Mouse (Mus musculus): Measurements from ENCODE around the gene Cdk5. TPM values are rescaled to one million over a fixed set of nuclear protein-coding genes. Genes with fewer than 3 reads are reported as not detected.

Gene Cdk5
- polyA plus RNA-seq, 1 experiment, result 51.3 TPM

DNA sequence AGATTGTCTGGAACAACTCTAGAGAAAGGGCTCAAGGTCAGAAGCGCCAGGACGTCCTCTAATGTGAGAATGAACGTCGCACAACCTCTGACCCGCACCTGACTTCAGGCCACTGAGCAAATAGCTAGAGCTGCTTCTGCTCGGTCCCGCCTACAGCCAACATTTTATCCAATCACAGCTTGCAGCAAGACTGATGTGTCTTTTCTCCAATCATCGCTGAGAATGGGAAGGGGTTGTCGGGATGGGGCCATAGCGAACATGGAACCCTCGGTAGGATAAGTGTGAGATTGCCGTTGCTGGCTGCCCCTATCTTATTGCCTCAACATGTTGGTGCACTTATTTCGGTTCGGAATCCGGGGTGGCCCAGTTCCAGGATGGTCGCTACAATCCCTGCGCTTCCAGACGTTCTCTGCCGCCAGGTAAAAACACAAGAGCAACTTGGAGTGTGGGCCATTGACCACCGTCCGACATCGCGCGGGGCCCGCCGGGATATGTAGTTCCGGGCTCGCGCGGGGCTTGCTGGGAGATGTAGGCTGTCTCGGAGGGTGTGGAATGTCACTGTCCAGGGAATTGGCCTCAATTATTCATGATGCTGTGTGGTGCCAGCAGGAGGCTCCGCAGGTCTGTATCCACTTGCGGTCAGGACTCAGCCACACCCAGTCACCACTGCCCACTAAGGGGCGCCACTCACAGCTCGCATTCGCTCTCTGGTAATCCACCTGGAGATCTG lies 29.0 kb downstream of the Cdk5 start:
- Histone ChIP-seq H3K4me1 (ENCODE audit: control insufficient read depth, insufficient read depth, insufficient read length, low read length) (peaks cover 2% of the 10 kb centered on the region; the same call in 1 of the 2 replicates), H3K27ac (replicated peaks; ENCODE audit: low read depth, low read length) (peak overlapping the region; percentile 94), H3K4me3 (ENCODE audit: insufficient read depth, low read depth, low read length) (peak overlapping the region; percentile 76)

DNA sequence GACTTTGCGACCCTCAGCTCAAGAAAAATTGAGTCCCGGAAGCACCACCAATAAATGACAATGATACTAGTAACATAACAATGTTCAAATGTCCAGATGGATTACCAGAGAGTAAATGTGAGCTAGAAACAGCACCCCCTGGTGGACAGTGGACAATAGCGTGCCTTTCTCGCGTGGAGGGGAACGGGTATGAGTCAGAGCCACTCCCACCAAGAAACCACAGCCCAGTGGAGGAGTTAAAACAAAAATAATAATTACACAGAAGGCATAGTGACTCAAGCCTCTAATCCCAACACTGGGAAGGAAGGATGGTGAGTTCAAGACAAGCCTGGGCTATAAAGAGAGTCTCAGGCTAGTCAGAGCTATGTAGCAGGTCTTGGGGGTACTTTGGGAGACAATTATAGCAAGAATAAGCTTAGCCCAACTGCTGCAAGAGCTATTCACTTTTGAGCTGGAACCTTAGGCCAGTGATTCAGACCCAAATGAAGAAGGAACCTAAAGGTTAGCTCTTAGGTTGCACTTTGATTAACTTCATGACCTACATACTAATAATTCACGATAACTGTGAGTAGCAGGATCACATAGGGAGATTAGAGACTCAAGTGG lies 29.8 kb downstream of the Cdk5 start, which contains the start of gene Abcb8:
Abcb8 (plus strand) TSS at position 272 of the 606 bp plus-strand sequence.
- Histone ChIP-seq H3K4me3 (ENCODE audit: insufficient read depth, low read depth, low read length) (peak within 1 kb of the TSS; percentile 76), H3K4me1 (ENCODE audit: control insufficient read depth, insufficient read depth, insufficient read length, low read length) (peaks cover 2% of the 10 kb centered on the region), H3K27ac (replicated peaks; ENCODE audit: low read depth, low read length) (peak within 1 kb of the TSS; percentile 94)

DNA sequence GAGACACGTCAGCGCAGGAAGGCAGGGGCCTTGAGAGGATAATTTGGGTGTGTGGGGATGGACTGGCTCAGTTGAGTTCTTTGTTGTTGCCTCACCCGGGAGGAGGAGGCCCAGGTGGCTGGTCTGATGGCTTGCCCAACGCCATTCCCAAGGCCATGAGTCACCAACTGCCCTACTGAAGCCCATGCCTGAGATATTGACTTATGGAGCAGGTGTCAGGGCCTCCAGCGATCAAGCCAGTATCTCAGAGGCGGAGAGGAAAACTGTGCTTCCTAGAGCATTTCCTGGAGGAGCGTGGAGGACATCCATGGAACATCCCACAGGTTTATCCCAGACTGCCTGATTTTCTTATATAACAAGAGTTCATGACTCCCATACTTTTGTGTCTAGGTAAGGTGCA lies 30.6 kb downstream of the Cdk5 start:
- no peak overlapping the region for H3K4me3 ChIP-seq (ENCODE audit: insufficient read depth, low read depth, low read length)
- no peak overlapping the region for H3K27ac ChIP-seq (replicated peaks; ENCODE audit: low read depth, low read length)
- peaks cover 2% of the 10 kb centered on the region for H3K4me1 ChIP-seq (ENCODE audit: control insufficient read depth, insufficient read depth, insufficient read length, low read length)

DNA sequence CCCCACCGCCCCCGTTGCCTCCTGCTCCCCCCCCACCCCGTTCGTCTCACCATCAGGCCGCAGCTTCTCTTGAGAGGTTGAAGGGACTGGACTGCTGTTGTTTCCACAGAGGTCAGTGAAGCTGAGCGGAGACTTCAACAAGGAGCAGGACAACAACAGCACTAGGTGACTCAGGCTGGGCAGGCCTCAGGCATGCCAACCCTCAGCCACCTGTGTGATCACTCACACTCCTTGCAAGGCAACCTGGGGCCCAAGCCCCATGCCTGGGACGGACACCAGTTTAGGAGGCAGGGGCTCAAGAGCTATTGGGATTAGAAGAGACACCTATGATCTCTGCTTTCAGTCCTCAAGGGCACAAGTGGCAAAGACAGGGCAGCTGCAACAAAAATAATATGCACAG lies 31.5 kb downstream of the Cdk5 start, which contains the start of gene Atg9b:
Atg9b (minus strand) TSS at position 280 of the 400 bp plus-strand sequence.
- Histone ChIP-seq H3K27ac (replicated peaks; ENCODE audit: low read depth, low read length) (no peak within 1 kb of the TSS), H3K4me3 (ENCODE audit: insufficient read depth, low read depth, low read length) (no peak within 1 kb of the TSS), H3K4me1 (ENCODE audit: control insufficient read depth, insufficient read depth, insufficient read length, low read length) (peaks cover 5% of the 10 kb centered on the region)

DNA sequence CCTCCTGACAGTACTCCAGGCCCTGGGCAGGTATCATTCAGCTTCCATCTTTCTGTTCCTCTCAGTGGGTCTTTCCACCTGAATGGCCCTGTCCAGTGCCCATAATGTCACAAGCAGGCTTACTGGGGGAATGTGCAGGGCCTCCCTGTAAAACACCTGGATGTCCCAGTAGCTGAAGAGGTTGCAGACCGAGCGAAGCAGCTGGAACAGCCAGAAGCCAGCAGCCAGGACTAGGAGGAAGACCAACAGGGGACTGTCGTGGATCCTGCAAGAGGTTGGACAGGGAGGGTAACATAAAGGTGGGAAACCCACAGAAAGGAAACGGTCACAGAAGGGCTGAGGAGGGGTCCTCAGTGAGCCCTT lies 33.7 kb downstream of the Cdk5 start:
- H3K4me3 ChIP-seq (ENCODE audit: insufficient read depth, low read depth, low read length), result no peak overlapping the region
- no peak overlapping the region; the same call in 1 of the 2 replicates for H3K27ac ChIP-seq (replicated peaks; ENCODE audit: low read depth, low read length)
- peaks cover 10% of the 10 kb centered on the region for H3K4me1 ChIP-seq (ENCODE audit: control insufficient read depth, insufficient read depth, insufficient read length, low read length)

DNA sequence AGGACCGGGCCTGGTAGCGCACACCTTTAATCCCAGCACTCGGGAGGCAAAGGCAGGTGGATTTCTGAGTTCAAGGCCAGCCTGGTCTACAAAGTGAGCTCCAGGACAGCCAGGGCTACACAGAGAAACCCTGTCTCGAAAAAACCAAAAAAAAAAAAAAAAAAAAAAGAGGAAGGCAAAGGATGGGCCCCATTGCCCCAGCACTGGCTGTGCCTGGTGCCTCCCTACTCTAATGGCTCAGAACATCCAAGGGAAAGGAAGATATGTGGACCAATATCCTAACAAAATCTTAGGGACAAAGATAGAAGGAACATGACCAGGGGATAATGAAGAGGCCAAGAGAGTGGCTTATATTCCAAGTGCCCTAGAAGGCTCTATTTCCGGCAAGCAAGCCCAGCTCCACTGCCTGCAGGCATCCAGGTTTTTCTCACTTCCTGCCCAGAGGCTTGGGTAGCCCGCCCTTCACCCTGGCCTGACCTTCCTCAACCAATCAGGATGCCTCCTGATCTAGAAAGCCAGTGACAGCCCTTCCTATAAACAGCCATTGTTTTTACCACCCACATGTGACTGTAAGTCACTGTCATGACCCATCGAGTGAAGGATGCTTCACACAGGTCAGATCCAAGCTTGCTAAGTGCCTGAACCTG lies 34.2 kb downstream of the Cdk5 start:
- Histone ChIP-seq H3K4me3 (ENCODE audit: insufficient read depth, low read depth, low read length) (no peak overlapping the region), H3K27ac (replicated peaks; ENCODE audit: low read depth, low read length) (no peak overlapping the region; the same call in 1 of the 2 replicates), H3K4me1 (ENCODE audit: control insufficient read depth, insufficient read depth, insufficient read length, low read length) (peaks cover 10% of the 10 kb centered on the region)

DNA sequence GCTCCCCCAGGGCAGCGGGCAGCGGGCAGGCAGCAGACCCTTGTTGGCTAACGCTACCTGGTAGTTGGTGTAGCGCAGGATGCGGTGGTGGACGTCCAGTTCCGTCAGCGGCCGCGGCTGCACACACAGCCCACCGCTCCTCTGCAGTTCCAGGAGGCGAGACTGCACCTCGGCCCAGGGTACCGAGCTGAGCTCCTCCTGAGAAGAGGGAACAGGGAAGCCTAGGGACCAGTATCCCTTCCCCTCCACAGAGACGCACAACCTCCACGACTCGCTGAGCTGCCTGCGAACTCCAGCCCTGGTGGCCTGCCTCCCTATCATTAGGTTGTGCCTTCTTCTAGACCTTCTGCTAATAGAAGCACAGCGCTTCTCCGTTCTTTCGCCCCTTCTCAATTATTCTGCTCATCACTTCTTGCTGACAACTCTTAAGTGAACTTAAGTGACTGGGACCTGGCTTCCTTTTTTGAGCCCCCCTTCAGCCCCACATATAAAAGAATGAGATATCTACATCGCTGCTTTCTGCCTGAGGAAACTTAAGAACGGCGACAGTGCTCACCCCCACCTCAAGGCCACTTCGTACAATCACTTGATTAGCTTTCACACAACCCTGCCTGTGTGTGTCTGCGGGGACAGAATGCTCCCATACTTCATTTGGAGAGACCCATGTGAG lies 34.9 kb downstream of the Cdk5 start:
- Histone ChIP-seq H3K4me3 (ENCODE audit: insufficient read depth, low read depth, low read length) (peak overlapping the region; percentile 48), H3K4me1 (ENCODE audit: control insufficient read depth, insufficient read depth, insufficient read length, low read length) (peaks cover 15% of the 10 kb centered on the region), H3K27ac (replicated peaks; ENCODE audit: low read depth, low read length) (no peak overlapping the region)

DNA sequence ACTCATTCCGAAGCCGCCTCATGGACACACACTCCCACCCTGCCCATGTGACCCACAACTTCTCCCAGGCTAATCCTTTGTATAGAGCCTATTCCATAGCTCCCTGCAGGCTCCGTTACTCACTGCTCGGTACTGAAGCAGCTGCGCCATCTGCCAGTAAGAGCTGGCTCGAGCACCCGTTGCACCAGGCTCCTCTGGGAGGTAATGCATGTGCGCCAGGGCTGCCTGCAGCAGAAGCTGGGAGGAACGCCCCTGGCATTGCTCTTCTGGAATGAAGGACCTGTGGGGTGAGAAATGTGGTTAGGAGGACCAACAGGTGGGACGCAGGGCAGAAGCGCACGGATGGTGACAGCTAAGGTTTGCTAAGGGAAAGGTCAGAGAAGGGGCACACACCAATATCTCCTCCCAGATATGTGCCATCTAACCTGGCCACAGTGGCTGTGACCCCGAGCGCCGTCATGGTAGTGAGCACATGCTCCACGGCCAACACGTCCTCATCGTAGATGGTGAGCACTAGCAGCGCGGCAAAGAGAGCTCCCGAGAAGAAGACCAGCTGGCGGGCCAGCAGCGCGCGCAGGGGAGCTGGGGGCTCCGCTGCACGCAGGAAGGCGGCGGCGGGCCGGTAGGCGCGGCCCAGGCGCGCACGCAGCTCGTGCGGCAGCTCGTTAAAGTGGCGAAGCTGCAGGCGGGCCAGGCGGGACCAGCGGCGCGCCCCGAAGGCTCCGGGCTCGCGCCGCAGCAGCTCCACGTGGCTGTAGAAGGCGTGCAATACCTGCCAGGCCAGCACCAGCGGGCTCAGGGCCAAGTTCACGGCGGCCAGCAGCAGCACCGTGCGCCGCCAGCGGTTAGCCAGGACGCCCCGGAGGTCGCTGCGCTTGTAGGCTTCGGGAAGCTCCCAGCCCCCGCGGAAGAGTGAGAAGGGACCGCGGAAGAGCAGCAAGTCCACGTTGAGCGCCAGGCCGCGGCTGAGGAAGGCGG lies 35.8 kb downstream of the Cdk5 start:
- H3K27ac ChIP-seq (replicated peaks; ENCODE audit: low read depth, low read length), result no peak overlapping the region

DNA sequence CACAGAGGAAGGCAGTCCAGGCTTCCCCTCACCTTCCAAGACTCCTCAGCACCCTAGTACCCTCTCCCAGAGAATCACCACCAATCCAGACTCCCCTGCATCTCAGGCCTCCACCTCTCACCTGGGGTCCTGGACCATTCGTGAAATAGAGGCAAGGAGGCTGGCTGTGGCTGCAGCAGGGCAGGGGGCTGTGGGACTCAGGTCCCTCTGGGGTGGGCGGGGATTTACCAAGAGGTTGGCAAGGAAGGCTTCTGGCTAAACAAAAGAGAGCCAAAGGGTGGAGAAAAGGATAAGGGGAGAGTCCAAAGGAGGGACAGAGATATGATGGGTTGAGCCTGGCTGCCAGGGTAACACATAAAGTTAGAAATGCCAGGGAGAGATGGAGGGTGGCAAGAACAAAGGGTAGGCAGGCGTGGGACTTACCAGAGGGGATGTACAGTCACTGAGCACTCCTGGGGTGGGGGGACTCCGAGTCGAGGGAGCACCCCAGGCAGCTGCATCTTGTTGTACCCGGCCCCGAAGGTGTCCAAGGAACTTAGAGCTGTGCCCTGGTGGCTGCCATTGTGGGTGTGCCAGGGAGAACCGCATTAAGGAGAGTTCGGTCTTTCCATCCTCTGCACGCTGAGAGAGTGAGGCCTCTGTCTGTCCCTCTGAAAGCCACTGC lies 37.3 kb downstream of the Cdk5 start:
- Histone ChIP-seq H3K4me1 (ENCODE audit: control insufficient read depth, insufficient read depth, insufficient read length, low read length) (peaks cover 20% of the 10 kb centered on the region), H3K27ac (replicated peaks; ENCODE audit: low read depth, low read length) (no peak overlapping the region), H3K4me3 (ENCODE audit: insufficient read depth, low read depth, low read length) (no peak overlapping the region)

More for the DNA sequence above, 35.8 kb downstream of the Cdk5 start:
- H3K4me1 ChIP-seq (ENCODE audit: control insufficient read depth, insufficient read depth, insufficient read length, low read length), result peaks cover 20% of the 10 kb centered on the region
- peak overlapping the region; percentile 48 for H3K4me3 ChIP-seq (ENCODE audit: insufficient read depth, low read depth, low read length)

DNA sequence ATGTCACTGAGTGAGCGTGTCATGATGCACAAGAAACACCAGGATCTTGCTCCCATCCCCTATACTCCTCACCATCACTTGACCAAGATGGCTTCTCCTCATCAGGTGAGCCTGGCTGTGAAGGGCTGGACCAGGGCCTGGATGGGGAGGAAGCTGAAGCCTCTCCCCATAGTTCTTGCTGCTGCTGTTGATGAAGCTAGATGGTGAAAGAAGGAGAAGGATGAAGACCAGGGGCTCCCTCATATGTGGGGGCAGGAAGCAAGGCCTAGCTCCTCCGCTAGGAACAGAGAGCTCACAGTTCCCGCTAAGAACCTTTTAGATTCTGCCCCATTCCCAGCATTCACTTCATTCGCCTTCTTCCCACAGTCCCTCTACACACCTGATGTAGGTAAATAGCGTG lies 38.0 kb downstream of the Cdk5 start:
- no peak overlapping the region for H3K27ac ChIP-seq (replicated peaks; ENCODE audit: low read depth, low read length)
- H3K4me3 ChIP-seq (ENCODE audit: insufficient read depth, low read depth, low read length), result no peak overlapping the region
- peaks cover 20% of the 10 kb centered on the region for H3K4me1 ChIP-seq (ENCODE audit: control insufficient read depth, insufficient read depth, insufficient read length, low read length)

DNA sequence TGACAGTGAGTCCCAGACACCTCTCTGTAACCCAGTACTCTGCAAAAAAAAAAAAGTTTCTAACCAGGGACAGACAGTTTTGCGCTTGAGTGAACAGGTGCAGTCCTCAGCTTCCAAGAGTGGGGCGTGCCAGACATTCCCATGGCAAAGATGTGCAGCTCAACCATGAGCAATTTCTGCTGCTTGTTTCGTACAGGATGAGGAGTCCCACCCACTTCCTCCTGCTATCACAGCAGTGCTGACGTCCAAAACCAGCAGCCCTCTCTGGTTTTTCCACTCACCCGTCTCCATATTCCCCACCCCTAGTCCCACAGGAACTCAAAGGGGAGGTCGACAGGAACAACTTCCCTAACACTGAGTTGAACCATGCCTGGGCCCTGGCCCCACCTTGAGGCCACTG lies 38.9 kb downstream of the Cdk5 start:
- H3K4me1 ChIP-seq (ENCODE audit: control insufficient read depth, insufficient read depth, insufficient read length, low read length), result peaks cover 19% of the 10 kb centered on the region
- H3K4me3 ChIP-seq (ENCODE audit: insufficient read depth, low read depth, low read length), result no peak overlapping the region
- peak overlapping the region; percentile 84 for H3K27ac ChIP-seq (replicated peaks; ENCODE audit: low read depth, low read length)

DNA sequence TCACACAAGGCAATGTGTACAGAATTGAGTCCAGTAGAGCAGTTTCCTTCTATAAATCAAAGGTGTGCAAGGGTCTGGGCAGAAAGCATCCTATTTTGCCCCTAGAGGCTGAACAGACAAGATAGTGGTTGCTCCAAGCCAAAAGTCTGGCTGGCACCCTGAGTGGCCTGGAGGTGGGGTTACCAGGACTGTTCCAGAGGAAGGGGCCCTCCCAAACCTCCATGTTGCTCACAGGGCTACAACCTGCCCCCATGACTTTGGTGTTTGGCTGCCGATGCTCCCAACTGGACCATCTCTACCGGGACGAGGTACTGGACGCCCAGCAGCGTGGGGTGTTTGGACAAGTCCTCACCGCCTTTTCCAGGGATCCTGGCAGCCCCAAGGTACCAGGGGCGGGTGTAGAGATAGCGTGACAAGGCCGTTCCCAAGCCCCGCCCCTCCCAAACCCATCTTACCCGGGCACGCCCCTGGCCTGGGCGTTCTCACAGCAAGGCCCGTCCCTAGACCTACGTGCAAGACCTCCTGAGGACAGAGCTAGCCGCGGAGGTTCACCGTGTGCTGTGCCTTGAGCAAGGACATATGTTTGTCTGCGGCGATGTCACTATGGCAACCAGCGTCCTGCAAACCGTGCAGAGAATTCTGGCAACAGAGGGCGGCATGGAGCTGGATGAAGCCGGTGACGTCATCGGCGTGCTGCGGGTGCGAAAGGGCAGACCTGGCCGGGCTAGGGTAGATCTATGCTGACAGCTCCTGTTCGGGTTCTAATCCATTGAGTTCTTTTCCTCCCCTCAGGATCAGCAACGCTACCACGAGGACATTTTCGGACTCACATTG lies 40.1 kb downstream of the Cdk5 start:
- Histone ChIP-seq H3K27ac (replicated peaks; ENCODE audit: low read depth, low read length) (peak overlapping the region; percentile 70), H3K4me1 (ENCODE audit: control insufficient read depth, insufficient read depth, insufficient read length, low read length) (peaks cover 18% of the 10 kb centered on the region), H3K4me3 (ENCODE audit: insufficient read depth, low read depth, low read length) (peak overlapping the region; percentile 53)

DNA sequence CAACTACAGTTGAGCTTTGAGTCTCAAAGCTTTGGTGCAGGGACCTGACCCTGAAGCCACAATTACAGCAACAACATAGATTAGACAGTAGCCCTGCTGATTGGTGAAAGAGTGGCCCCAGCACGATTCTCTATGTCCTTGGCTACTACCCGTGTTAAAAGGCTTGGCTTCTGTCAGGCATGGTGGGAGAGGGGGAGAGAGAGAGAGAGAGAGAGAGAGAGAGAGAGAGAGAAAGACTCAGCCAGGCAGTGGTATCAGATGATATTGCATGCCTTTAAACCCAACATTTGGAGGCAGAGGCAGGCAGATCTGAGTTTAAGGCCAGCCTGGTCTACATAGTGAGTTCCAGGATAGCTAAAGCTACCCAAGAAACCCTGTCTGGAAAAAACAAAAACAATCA lies 41.3 kb downstream of the Cdk5 start:
- no peak overlapping the region for H3K4me3 ChIP-seq (ENCODE audit: insufficient read depth, low read depth, low read length)
- H3K4me1 ChIP-seq (ENCODE audit: control insufficient read depth, insufficient read depth, insufficient read length, low read length), result peaks cover 16% of the 10 kb centered on the region
- no peak overlapping the region for H3K27ac ChIP-seq (replicated peaks; ENCODE audit: low read depth, low read length)
